In the genomic region with DNA sequence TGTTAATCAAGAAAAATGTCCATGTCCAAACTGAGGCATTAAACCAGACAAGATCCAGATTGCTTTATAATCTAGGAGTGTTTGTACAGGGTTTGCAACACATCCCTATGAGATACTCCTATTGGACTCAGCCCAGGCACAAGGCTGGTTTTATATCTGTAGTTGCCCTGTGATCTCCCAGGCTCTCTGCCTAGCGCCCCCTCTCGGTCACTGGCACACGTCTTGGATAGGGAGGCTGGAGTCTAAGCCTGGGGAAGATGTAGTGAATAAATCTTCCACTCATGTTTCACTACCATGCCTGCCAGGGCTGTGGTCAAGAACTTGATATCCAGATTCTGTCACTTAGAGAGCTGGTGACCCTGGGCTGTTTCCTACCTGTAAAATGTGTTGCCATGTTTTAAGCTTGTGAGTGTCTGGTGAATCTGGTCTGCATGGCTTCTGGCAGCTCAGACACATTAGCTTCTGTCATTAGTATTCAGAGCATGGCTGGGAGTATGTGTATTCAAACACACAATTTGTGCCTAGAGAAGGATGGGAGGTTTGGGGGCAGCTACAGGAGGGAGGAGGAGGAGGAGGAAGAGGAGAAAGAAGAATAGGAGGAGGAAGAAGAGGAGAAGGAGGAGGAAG, we compare ENCODE assay signal across 12 mouse cellular contexts.
DNase-seq lines count a peak whose midpoint lies in the region; ATAC-seq and TF ChIP-seq lines count a peak whose summit lies in the region.
"Had no signal": no experiment of that assay in that cellular context is flagged by ENCODE, and none has a peak within 500 bp of the region (broad histone marks: within the 10 kb centered on the region; RNA-seq: fewer than 3 reads in every experiment).

No protein-coding gene starts in this region.

- 82% methylated on average over 3 of the region's 3 CpGs for WGBS in forebrain, embryonic 12.5 days
- WGBS in forebrain, embryonic 15.5 days: 78% methylated on average over 3 of the region's 3 CpGs
- WGBS in liver, adult 2 months: 69% methylated on average over 3 of the region's 3 CpGs
- WGBS in liver, embryonic 11.5 days: 58% methylated on average over 3 of the region's 3 CpGs

- no peak for TF ChIP-seq POLR2A in liver, adult 2 months (IDR thresholded peaks at IDR 0.05; ENCODE audit: extremely low read depth, insufficient read depth, low read length)
- no peak for TF ChIP-seq POLR2A in testis, adult 2 months (IDR thresholded peaks at IDR 0.05; ENCODE audit: control insufficient read depth, low read depth, low read length)

- no peaks in the 10 kb centered on the region for H3K79me2 ChIP-seq in liver, adult 2 months (ENCODE audit: control insufficient read depth, insufficient read depth, low read length)

- TF ChIP-seq CTCF in liver, adult 2 months (IDR thresholded peaks at IDR 0.05; ENCODE audit: low read depth, low read length): no peak; the same call in 1 of the 2 replicates
- TF ChIP-seq CTCF in testis, adult 2 months (IDR thresholded peaks at IDR 0.05; ENCODE audit: control insufficient read depth, insufficient read depth, insufficient replicate concordance, low read depth, low read length): peak; percentile 14; the same call in 1 of the 2 replicates

- H3K4me3 ChIP-seq in forebrain, embryonic 12.5 days (replicated peaks): no peak overlapping the region
- H3K4me3 ChIP-seq in forebrain, embryonic 15.5 days: no peak overlapping the region
- H3K4me3 ChIP-seq in liver, adult 2 months (ENCODE audit: insufficient read depth, low read depth, low read length): no peak overlapping the region
- no peak overlapping the region for H3K4me3 ChIP-seq in liver, embryonic 11.5 days (ENCODE audit: low read depth, low read length)
- no peak overlapping the region for H3K4me3 ChIP-seq in testis, adult 2 months (ENCODE audit: control insufficient read depth, low read depth, low read length)
- H3K4me3 ChIP-seq: heart, embryonic 15.5 days; neural tube, embryonic 12.5 days had no signal

- H3K9me3 ChIP-seq in forebrain, embryonic 12.5 days: no peaks in the 10 kb centered on the region
- H3K9me3 ChIP-seq in forebrain, embryonic 15.5 days: no peaks in the 10 kb centered on the region
- no peaks in the 10 kb centered on the region for H3K9me3 ChIP-seq in liver, embryonic 11.5 days (ENCODE audit: control insufficient read depth, low read length)
- H3K9me3 ChIP-seq: heart, embryonic 15.5 days; neural tube, embryonic 12.5 days had no signal

- no peaks in the 10 kb centered on the region for H3K27me3 ChIP-seq in forebrain, embryonic 12.5 days
- no peaks in the 10 kb centered on the region for H3K27me3 ChIP-seq in forebrain, embryonic 15.5 days
- H3K27me3 ChIP-seq in liver, adult 2 months (ENCODE audit: control insufficient read depth, insufficient read depth, low read length): no peaks in the 10 kb centered on the region
- H3K27me3 ChIP-seq in liver, embryonic 11.5 days (replicated peaks; ENCODE audit: control insufficient read depth, insufficient read depth, low read length): no peaks in the 10 kb centered on the region
- H3K27me3 ChIP-seq in testis, adult 2 months (ENCODE audit: control insufficient read depth, insufficient read depth, low read length): no peaks in the 10 kb centered on the region
- H3K27me3 ChIP-seq: heart, embryonic 15.5 days; neural tube, embryonic 12.5 days had no signal

- H3K9ac ChIP-seq in forebrain, embryonic 12.5 days: no peak overlapping the region
- no peak overlapping the region for H3K9ac ChIP-seq in forebrain, embryonic 15.5 days (replicated peaks)
- H3K9ac ChIP-seq in liver, adult 2 months (ENCODE audit: low read depth, low read length): no peak overlapping the region
- no peak overlapping the region for H3K9ac ChIP-seq in liver, embryonic 11.5 days (ENCODE audit: low read depth, low read length)
- H3K9ac ChIP-seq: heart, embryonic 15.5 days; neural tube, embryonic 12.5 days had no signal

- H3K4me2 ChIP-seq in forebrain, embryonic 12.5 days: no peak overlapping the region
- no peak overlapping the region for H3K4me2 ChIP-seq in forebrain, embryonic 15.5 days (replicated peaks)
- H3K4me2 ChIP-seq in liver, embryonic 11.5 days: no peak overlapping the region
- H3K4me2 ChIP-seq: heart, embryonic 15.5 days; neural tube, embryonic 12.5 days had no signal

- peak; percentile 7 for DNase-seq in liver, adult 2 months (ENCODE audit: extremely low read depth, low read depth, low spot score)
- DNase-seq in liver, embryonic 11.5 days (ENCODE audit: low spot score): no peak
- DNase-seq in testis, postnatal 14 days (ENCODE audit: low spot score): no peak
- no peak for DNase-seq in B cell, adult 2 months
- DNase-seq: right cerebral cortex, postnatal 25 days had no signal

- H3K27ac ChIP-seq in forebrain, embryonic 12.5 days: no peak overlapping the region
- no peak overlapping the region for H3K27ac ChIP-seq in forebrain, embryonic 15.5 days (replicated peaks)
- H3K27ac ChIP-seq in liver, adult 2 months (replicated peaks; ENCODE audit: insufficient read depth, low read depth, low read length): no peak overlapping the region
- no peak overlapping the region for H3K27ac ChIP-seq in liver, embryonic 11.5 days (ENCODE audit: low read depth, low read length)
- no peak overlapping the region for H3K27ac ChIP-seq in testis, adult 2 months (ENCODE audit: control insufficient read depth, insufficient read depth, low read depth, low read length)
- H3K27ac ChIP-seq: heart, embryonic 15.5 days; neural tube, embryonic 12.5 days had no signal

- H3K36me3 ChIP-seq in forebrain, embryonic 12.5 days (replicated peaks): no peaks in the 10 kb centered on the region
- H3K36me3 ChIP-seq in forebrain, embryonic 15.5 days: no peaks in the 10 kb centered on the region
- H3K36me3 ChIP-seq in liver, adult 2 months (ENCODE audit: control insufficient read depth, insufficient read depth, low read length): no peaks in the 10 kb centered on the region
- no peaks in the 10 kb centered on the region for H3K36me3 ChIP-seq in liver, embryonic 11.5 days (ENCODE audit: control insufficient read depth, insufficient read depth, low read length)
- no peaks in the 10 kb centered on the region for H3K36me3 ChIP-seq in testis, adult 2 months (ENCODE audit: control insufficient read depth, insufficient read depth, low read length)
- H3K36me3 ChIP-seq: heart, embryonic 15.5 days; neural tube, embryonic 12.5 days had no signal

- ATAC-seq in forebrain, embryonic 12.5 days (ENCODE audit: low FRiP score): 0 out of 2 replicates have a peak, but pooled peaks have one; percentile 36
- no peak; the same call in 1 of the 2 replicates for ATAC-seq in forebrain, embryonic 15.5 days (replicated peaks)
- ATAC-seq in liver, embryonic 11.5 days (replicated peaks; ENCODE audit: low FRiP score): no peak
- no peak for ATAC-seq in megakaryocyte-erythroid progenitor cell, adult 5-6 weeks (replicated peaks; ENCODE audit: low FRiP score, low TSS enrichment, poor library complexity, severe bottlenecking)
- ATAC-seq: inflammation-experienced regulatory T-cells, adult 6 months had no signal

- peaks cover 20% of the 10 kb centered on the region for H3K4me1 ChIP-seq in forebrain, embryonic 12.5 days
- H3K4me1 ChIP-seq in forebrain, embryonic 15.5 days: peaks cover 25% of the 10 kb centered on the region
- H3K4me1 ChIP-seq in liver, adult 2 months (ENCODE audit: control insufficient read depth, insufficient read depth, low read length): no peaks in the 10 kb centered on the region
- no peaks in the 10 kb centered on the region for H3K4me1 ChIP-seq in liver, embryonic 11.5 days (replicated peaks; ENCODE audit: control insufficient read depth, insufficient read depth, low read length)
- no peaks in the 10 kb centered on the region for H3K4me1 ChIP-seq in testis, adult 2 months (ENCODE audit: control insufficient read depth, insufficient read depth, low read length)
